Mouse (Mus musculus) ovary, adult 2 months (tissue): ENCODE measurements around the gene Ptprq. TPM values are rescaled to one million over a fixed set of nuclear protein-coding genes. Genes with fewer than 3 reads are reported as not detected.

Source experiments
- polyA plus RNA-seq: library from polyadenylated mRNA; depleted of rRNA; stranded (reverse); fragments of >200 nt; gene quantifications from 2 replicates; pipeline ENCODE4 v1.2.3, GENCODE M21; 2012; rRNA removed

The Ptprq gene
- polyA plus RNA-seq, result 0.37 and 0.43 TPM in 2 replicates

DNA sequence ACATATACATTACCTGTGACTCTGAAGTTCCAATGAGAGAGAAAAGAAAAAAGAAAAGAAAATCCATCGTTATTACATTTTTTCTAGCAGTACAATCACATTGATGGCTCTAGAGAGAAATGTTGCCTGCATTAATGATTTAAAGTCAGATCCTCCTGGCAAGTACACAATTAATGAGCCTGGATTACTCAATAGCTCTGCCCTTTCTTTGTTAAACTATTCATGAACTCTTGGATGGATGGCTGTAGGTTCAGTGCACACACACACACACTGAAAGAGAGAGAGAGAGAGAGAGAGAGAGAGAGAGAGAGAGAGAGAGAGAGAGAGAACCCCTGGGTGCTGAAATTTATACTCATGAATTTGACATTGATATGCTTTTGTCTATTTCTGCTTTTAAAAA lies at the start of gene Ptprq:
Gene Ptprq (minus strand): TSS at position 246 of the 400 bp plus-strand sequence.

DNA sequence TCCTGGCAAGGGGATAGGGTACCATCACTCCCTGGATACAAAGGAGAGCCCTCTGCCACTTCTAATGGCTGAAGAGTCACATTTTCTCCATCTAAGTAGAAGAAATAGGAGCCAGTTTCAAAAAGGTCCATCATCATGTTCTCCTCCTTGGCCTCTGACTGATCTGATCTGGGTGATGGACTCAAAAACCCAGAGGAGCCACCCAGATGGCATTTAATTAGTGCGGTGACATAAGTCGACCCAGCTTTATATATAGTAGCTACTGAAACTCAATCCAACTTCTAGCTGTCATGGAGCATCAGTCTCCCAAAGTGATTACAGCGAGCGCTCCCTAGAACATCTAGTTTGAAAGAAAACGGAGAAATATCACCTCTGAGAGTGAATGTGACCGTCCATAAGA lies 225.3 kb downstream of the Ptprq start, which contains the start of gene Myf6:
Gene Myf6 (minus strand): TSS at position 170 of the 400 bp plus-strand sequence.

DNA sequence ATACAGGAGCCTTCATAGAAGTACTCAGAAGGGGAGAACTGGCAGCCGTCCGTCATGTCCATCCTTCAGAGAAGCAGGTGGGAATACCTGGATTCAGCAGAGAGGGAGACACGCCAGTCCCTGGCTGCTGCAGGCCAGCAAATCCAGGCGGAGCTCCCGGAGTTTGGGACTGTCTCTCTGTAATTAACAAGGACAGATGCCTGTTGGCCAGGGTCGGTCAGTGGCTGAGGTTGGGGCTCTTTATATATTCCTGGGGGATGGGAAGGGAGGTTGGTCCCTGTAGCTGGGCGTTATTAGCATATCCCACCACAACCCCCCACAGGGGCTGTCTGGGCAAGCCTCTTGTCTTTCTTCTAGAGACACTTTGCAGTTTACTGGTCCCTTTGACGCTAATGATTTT lies 234.0 kb downstream of the Ptprq start, which contains the start of gene Myf5:
Gene Myf5 (minus strand): TSS at position 265 of the 400 bp plus-strand sequence.

Other genes starting within 250 kb of the Ptprq start
- gene Myf5, start 233.9 kb downstream of the Ptprq start, polyA plus RNA-seq, result 1.4 and 1.8 TPM in 2 replicates
- not detected in 2 replicates for gene Myf6, start 225.3 kb downstream of the Ptprq start, polyA plus RNA-seq
- 0.05 and 0.06 TPM in 2 replicates for gene Otogl, start 192.1 kb upstream of the Ptprq start, polyA plus RNA-seq